ENCODE assay signal across 32 mouse cellular contexts in the genomic region with DNA sequence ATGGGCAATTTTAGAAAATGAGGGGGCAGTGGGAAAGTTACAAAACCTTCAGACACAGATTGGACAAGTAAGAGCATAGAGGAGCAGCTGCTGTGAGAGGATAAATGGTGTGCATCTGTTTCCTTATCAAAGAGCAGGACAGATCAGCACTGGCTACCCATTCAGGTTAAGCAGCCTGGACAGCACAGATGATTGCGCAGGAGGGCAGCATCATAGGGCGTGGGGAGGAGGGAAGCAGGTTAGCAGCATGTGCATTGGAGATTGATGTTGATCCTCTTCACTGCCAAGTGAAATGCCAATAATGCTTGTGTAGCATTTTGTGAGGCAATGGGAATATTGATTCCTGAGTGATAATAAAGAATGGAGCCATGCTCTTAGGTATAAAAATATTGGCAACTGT.
DNase-seq lines count a peak whose midpoint lies in the region; ATAC-seq and TF ChIP-seq lines count a peak whose summit lies in the region.
"Had no signal": no experiment of that assay in that cellular context is flagged by ENCODE, and none has a peak within 500 bp of the region (broad histone marks: within the 10 kb centered on the region; RNA-seq: fewer than 3 reads in every experiment).

No protein-coding gene starts in this region.

- no peak for TF ChIP-seq CTCF in midbrain, postnatal 0 days (IDR thresholded peaks at IDR 0.05)

- H3K4me1 ChIP-seq in hindbrain, embryonic 11.5 days (replicated peaks; ENCODE audit: control insufficient read depth, insufficient read depth, low read length) = no peaks in the 10 kb centered on the region
- H3K4me1 ChIP-seq in hindbrain, embryonic 13.5 days (replicated peaks) = no peaks in the 10 kb centered on the region
- no peaks in the 10 kb centered on the region for H3K4me1 ChIP-seq in midbrain, embryonic 11.5 days (ENCODE audit: control insufficient read depth, insufficient read depth, low read length)
- H3K4me1 ChIP-seq in midbrain, postnatal 0 days (ENCODE audit: insufficient read depth, low read length) = no peaks in the 10 kb centered on the region
- no peaks in the 10 kb centered on the region for H3K4me1 ChIP-seq in neural tube, embryonic 14.5 days (ENCODE audit: control insufficient read depth, insufficient read depth, low read length)
- H3K4me1 ChIP-seq: embryonic facial prominence, embryonic 13.5 days; forebrain, embryonic 13.5 days; limb, embryonic 10.5 days; limb, embryonic 15.5 days; lung, embryonic 15.5 days; neural tube, embryonic 12.5 days had no signal

- no peaks in the 10 kb centered on the region for H3K27me3 ChIP-seq in hindbrain, embryonic 11.5 days (ENCODE audit: control insufficient read depth, insufficient read depth, low read length)
- H3K27me3 ChIP-seq in hindbrain, embryonic 13.5 days = no peaks in the 10 kb centered on the region
- H3K27me3 ChIP-seq in midbrain, embryonic 11.5 days (ENCODE audit: control insufficient read depth, insufficient read depth, low read length) = no peaks in the 10 kb centered on the region
- no peaks in the 10 kb centered on the region for H3K27me3 ChIP-seq in midbrain, postnatal 0 days (ENCODE audit: insufficient read depth, low read length)
- no peaks in the 10 kb centered on the region for H3K27me3 ChIP-seq in neural tube, embryonic 14.5 days (ENCODE audit: control insufficient read depth, insufficient read depth, low read length)
- H3K27me3 ChIP-seq: embryonic facial prominence, embryonic 13.5 days; forebrain, embryonic 13.5 days; limb, embryonic 15.5 days; lung, embryonic 15.5 days; neural tube, embryonic 12.5 days; Patski had no signal

- no peaks in the 10 kb centered on the region for H3K9me3 ChIP-seq in hindbrain, embryonic 11.5 days (ENCODE audit: control insufficient read depth, low read length)
- H3K9me3 ChIP-seq in hindbrain, embryonic 13.5 days = no peaks in the 10 kb centered on the region
- H3K9me3 ChIP-seq in midbrain, embryonic 11.5 days (ENCODE audit: control insufficient read depth, low read length) = no peaks in the 10 kb centered on the region
- H3K9me3 ChIP-seq in midbrain, postnatal 0 days (ENCODE audit: low read length) = no peaks in the 10 kb centered on the region
- no peaks in the 10 kb centered on the region for H3K9me3 ChIP-seq in neural tube, embryonic 14.5 days (ENCODE audit: control insufficient read depth, low read length)
- H3K9me3 ChIP-seq: embryonic facial prominence, embryonic 13.5 days; forebrain, embryonic 13.5 days; limb, embryonic 10.5 days; limb, embryonic 15.5 days; lung, embryonic 15.5 days; neural tube, embryonic 12.5 days had no signal

- no peaks in the 10 kb centered on the region for H3K36me3 ChIP-seq in hindbrain, embryonic 11.5 days (ENCODE audit: control insufficient read depth, insufficient read depth, low read length)
- no peaks in the 10 kb centered on the region for H3K36me3 ChIP-seq in hindbrain, embryonic 13.5 days
- no peaks in the 10 kb centered on the region for H3K36me3 ChIP-seq in midbrain, embryonic 11.5 days (ENCODE audit: control insufficient read depth, insufficient read depth, low read length)
- no peaks in the 10 kb centered on the region for H3K36me3 ChIP-seq in midbrain, postnatal 0 days (ENCODE audit: insufficient read depth, low read length)
- no peaks in the 10 kb centered on the region for H3K36me3 ChIP-seq in neural tube, embryonic 14.5 days (ENCODE audit: control insufficient read depth, insufficient read depth, low read length)
- H3K36me3 ChIP-seq: embryonic facial prominence, embryonic 13.5 days; limb, embryonic 10.5 days; limb, embryonic 15.5 days; lung, embryonic 15.5 days; neural tube, embryonic 12.5 days had no signal

- no peak overlapping the region for H3K9ac ChIP-seq in hindbrain, embryonic 11.5 days (ENCODE audit: low read depth, low read length)
- H3K9ac ChIP-seq in hindbrain, embryonic 13.5 days = no peak overlapping the region
- no peak overlapping the region for H3K9ac ChIP-seq in midbrain, embryonic 11.5 days (ENCODE audit: low read length)
- no peak overlapping the region for H3K9ac ChIP-seq in midbrain, postnatal 0 days (replicated peaks; ENCODE audit: low read length, poor library complexity, severe bottlenecking)
- no peak overlapping the region for H3K9ac ChIP-seq in neural tube, embryonic 14.5 days (replicated peaks; ENCODE audit: low read depth, low read length)
- H3K9ac ChIP-seq: embryonic facial prominence, embryonic 13.5 days; forebrain, embryonic 13.5 days; limb, embryonic 15.5 days; liver, embryonic 14.5 days; lung, embryonic 15.5 days; neural tube, embryonic 12.5 days had no signal

- ATAC-seq in hindbrain, embryonic 11.5 days (ENCODE audit: low FRiP score) = peak; percentile 63
- ATAC-seq in hindbrain, embryonic 13.5 days (ENCODE audit: low FRiP score) = no peak
- ATAC-seq in midbrain, embryonic 11.5 days (ENCODE audit: low FRiP score) = peak; percentile 76; the same call in 1 of the 2 replicates
- ATAC-seq in midbrain, postnatal 0 days (ENCODE audit: low FRiP score) = no peak
- ATAC-seq in neural tube, embryonic 14.5 days (ENCODE audit: low read depth) = peak; percentile 60; the same call in 1 of the 2 replicates
- ATAC-seq: forebrain, embryonic 13.5 days; intestine, postnatal 0 days; Patski had no signal

- no peak overlapping the region for H3K4me3 ChIP-seq in hindbrain, embryonic 11.5 days (ENCODE audit: low read depth, low read length)
- H3K4me3 ChIP-seq in hindbrain, embryonic 13.5 days = no peak overlapping the region
- no peak overlapping the region for H3K4me3 ChIP-seq in midbrain, embryonic 11.5 days (ENCODE audit: low read depth, low read length)
- H3K4me3 ChIP-seq in midbrain, postnatal 0 days (ENCODE audit: low read depth, low read length) = no peak overlapping the region
- no peak overlapping the region for H3K4me3 ChIP-seq in neural tube, embryonic 14.5 days (ENCODE audit: low read depth, low read length)
- H3K4me3 ChIP-seq: embryonic facial prominence, embryonic 13.5 days; forebrain, embryonic 13.5 days; gastrocnemius, adult 2 months; limb, embryonic 10.5 days; limb, embryonic 15.5 days; lung, embryonic 15.5 days; neural tube, embryonic 12.5 days had no signal

- no peak overlapping the region for H3K4me2 ChIP-seq in hindbrain, embryonic 11.5 days (replicated peaks; ENCODE audit: low read depth, low read length)
- no peak overlapping the region for H3K4me2 ChIP-seq in hindbrain, embryonic 13.5 days
- H3K4me2 ChIP-seq in midbrain, embryonic 11.5 days = no peak overlapping the region
- H3K4me2 ChIP-seq in midbrain, postnatal 0 days (ENCODE audit: low read depth, low read length, poor library complexity, severe bottlenecking) = no peak overlapping the region
- H3K4me2 ChIP-seq in neural tube, embryonic 14.5 days (ENCODE audit: low read depth, low read length) = no peak overlapping the region
- H3K4me2 ChIP-seq: embryonic facial prominence, embryonic 13.5 days; forebrain, embryonic 13.5 days; heart, embryonic 11.5 days; limb, embryonic 15.5 days; lung, embryonic 15.5 days; neural tube, embryonic 12.5 days had no signal

- DNase-seq in hindbrain, embryonic 11.5 days (ENCODE audit: low spot score) = no peak
- no peak for DNase-seq in midbrain, embryonic 11.5 days (ENCODE audit: low spot score, missing footprints)
- DNase-seq in midbrain, postnatal 0 days (ENCODE audit: low spot score) = no peak
- DNase-seq in neural tube, embryonic 10.5 days (ENCODE audit: extremely low spot score, low spot score) = no peak
- peak; percentile 2 for DNase-seq in telencephalon, adult 2 months (ENCODE audit: low read depth, low spot score)
- DNase-seq in gastrocnemius, adult 18-20 months (ENCODE audit: low spot score) = no peak
- DNase-seq: adrenal gland, postnatal 14 days; cerebellum, adult 18-20 months; cerebellum, postnatal 10 days; gastrocnemius, adult 2 months; gastrocnemius, postnatal 36 days; heart, adult 18-20 months; heart, postnatal 36 days; kidney, adult 9 months; kidney, postnatal 10 days; layer of hippocampus, postnatal 36 days; right cerebral cortex, adult 18-20 months; spleen, adult 18-20 months; thymus, adult 18-20 months; thymus, postnatal 25 days had no signal

- no peak overlapping the region for H3K27ac ChIP-seq in hindbrain, embryonic 11.5 days (ENCODE audit: low read depth, low read length)
- H3K27ac ChIP-seq in hindbrain, embryonic 13.5 days = no peak overlapping the region
- H3K27ac ChIP-seq in midbrain, embryonic 11.5 days (ENCODE audit: low read depth, low read length) = no peak overlapping the region
- no peak overlapping the region for H3K27ac ChIP-seq in midbrain, postnatal 0 days (ENCODE audit: low read depth, low read length)
- no peak overlapping the region for H3K27ac ChIP-seq in neural tube, embryonic 14.5 days (ENCODE audit: low read depth, low read length)
- H3K27ac ChIP-seq: embryonic facial prominence, embryonic 13.5 days; forebrain, embryonic 13.5 days; gastrocnemius, adult 2 months; limb, embryonic 10.5 days; limb, embryonic 15.5 days; liver, embryonic 14.5 days; lung, embryonic 15.5 days; neural tube, embryonic 12.5 days had no signal

- 74% methylated on average over 2 of the region's 2 CpGs for WGBS in hindbrain, embryonic 11.5 days
- WGBS in hindbrain, embryonic 13.5 days = 77% methylated on average over 2 of the region's 2 CpGs
- 84% methylated on average over 2 of the region's 2 CpGs for whole genome bisulfite sequencing in midbrain, embryonic 11.5 days
- WGBS in midbrain, postnatal 0 days = 84% methylated on average over 2 of the region's 2 CpGs
- 83% methylated on average over 2 of the region's 2 CpGs for WGBS in neural tube, embryonic 14.5 days

Comparison
In these comparisons a context has a peak if more than half of its experiments do, and no peak if none do; other contexts are left out.
1. ATAC-seq: peak in hindbrain, embryonic 11.5 days (single experiment), midbrain, embryonic 11.5 days (single experiment) and neural tube, embryonic 14.5 days (single experiment); none in hindbrain, embryonic 13.5 days (single experiment) and midbrain, postnatal 0 days (single experiment).